Mouse (Mus musculus): ENCODE data around the gene Apol6. TPM values are rescaled to one million over a fixed set of nuclear protein-coding genes. Genes with fewer than 3 reads are reported as not detected.
"Not testable (repeated sequence)": the region's sequence is repeated elsewhere in the genome, so short reads cannot be mapped to it uniquely, and the experiment has no call there.

The Apol6 gene
- polyA plus RNA-seq, 1 experiment, result 0.05 TPM

DNA sequence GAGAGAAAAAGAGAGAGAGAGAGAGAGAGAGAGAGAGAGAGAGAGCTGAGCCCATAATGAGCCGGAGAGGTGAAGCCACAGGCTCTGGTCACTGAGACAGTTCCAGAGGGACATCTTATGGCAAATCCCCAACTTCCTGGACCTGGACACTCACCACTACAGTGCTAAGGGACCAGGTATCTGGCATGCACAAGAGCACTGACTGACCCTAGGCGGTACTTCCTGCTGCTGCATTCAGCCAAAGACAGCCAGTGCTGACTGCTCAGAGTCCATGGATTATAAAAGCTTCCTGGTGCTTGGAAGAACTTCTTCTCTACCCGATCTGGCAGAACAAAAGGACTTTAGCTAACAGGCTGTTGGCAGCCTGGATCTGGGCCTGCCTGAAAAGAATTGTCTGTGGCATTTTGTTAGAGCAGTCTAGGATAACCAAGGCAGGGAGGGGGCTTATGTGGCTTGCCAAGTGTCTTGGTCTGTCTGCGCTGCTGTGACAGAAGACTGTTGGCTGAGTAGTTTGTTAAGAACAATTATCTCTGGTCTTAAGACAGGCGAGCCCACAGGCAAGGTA is 10.2 kb downstream of the Apol6 start:
- TF ChIP-seq CTCF (IDR thresholded peaks at IDR 0.05; ENCODE audit: borderline replicate concordance, extremely low read depth, insufficient read depth, insufficient read length), result no peak
- peak; percentile 69 for DNase-seq (ENCODE audit: low read depth)

DNA sequence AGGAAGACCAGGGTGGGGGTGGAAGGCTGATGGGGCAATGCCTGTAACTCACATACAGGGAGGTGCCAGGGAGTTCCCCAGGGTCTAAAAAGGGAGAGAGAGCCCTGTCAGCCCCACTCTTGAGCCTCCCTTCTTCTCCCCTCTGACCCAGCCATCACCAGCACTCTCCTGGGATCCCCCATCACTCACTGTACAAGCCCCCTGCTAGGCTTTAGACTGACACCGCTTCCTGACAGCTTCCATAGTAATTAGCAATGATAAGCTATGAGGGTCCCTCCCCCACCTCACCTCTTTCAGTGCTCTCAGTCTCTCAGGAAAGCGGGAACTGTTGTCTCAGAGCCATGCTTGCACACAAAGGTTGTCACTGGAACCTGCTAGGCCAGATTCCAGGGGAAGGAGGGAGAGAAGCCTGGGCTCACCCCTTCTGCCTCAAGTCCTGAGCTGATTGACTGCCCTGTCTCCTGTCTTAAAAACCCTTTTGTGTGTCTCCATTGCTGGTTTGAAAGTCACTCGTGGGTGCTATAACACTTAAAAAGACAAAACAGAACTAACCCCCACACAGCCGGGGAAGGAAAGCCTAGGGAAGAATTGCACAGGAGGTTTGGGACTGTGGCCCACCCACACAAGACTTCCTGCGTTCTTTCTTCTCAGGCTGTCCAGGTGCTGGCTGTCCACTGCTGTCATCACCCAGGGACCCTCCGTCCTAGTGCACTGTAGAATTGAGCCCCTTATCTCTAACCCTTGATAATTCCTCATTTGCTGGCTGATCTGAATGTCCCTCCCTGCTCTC is 11.7 kb downstream of the Apol6 start:
- DNase-seq (ENCODE audit: low read depth), result peak; percentile 68
- no peak for TF ChIP-seq CTCF (IDR thresholded peaks at IDR 0.05; ENCODE audit: borderline replicate concordance, extremely low read depth, insufficient read depth, insufficient read length)
- TF ChIP-seq POLR2A (IDR thresholded peaks at IDR 0.05; ENCODE audit: borderline replicate concordance, extremely low read depth, insufficient read depth, insufficient read length, poor library complexity, severe bottlenecking), result no peak

DNA sequence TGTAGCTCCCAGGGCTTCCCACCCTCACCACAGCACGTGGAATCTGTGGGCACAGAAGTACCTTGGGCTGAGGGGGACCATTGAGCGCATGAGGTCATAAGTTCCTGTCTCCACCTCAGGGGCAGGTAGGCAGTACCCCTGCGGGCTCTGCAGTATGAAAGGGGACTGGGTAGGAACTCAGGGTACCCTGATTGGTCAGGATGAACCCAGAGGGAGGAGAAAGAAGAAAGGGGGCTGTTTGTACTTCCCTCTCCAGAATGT is 12.2 kb downstream of the Apol6 start:
- no peak for TF ChIP-seq CTCF (IDR thresholded peaks at IDR 0.05; ENCODE audit: borderline replicate concordance, extremely low read depth, insufficient read depth, insufficient read length)
- TF ChIP-seq POLR2A (IDR thresholded peaks at IDR 0.05; ENCODE audit: borderline replicate concordance, extremely low read depth, insufficient read depth, insufficient read length, poor library complexity, severe bottlenecking), result no peak
- DNase-seq (ENCODE audit: low read depth), result no peak

DNA sequence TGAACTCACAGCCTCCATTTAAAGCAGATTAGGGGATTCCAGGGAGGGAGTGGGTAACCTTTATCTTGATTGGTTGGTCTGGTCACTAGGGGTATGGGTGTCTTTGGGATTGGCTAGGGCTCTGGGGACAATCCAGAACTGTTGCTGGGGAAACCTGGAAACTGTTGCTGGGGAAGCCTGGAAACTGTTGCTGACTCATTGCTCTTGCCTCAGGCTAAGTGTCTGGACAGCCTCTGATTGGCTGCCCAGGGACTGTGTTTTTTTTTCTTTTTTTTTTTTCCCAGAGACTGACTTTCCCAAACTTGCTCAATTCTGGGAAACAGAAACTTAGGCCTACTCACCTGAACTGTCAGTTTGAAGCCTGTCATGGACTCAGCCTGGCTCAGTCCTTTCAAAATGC is 14.0 kb downstream of the Apol6 start:
- TF ChIP-seq POLR2A (IDR thresholded peaks at IDR 0.05; ENCODE audit: borderline replicate concordance, extremely low read depth, insufficient read depth, insufficient read length, poor library complexity, severe bottlenecking) (no peak), CTCF (IDR thresholded peaks at IDR 0.05; ENCODE audit: borderline replicate concordance, extremely low read depth, insufficient read depth, insufficient read length) (no peak)
- DNase-seq (ENCODE audit: low read depth), result no peak

DNA sequence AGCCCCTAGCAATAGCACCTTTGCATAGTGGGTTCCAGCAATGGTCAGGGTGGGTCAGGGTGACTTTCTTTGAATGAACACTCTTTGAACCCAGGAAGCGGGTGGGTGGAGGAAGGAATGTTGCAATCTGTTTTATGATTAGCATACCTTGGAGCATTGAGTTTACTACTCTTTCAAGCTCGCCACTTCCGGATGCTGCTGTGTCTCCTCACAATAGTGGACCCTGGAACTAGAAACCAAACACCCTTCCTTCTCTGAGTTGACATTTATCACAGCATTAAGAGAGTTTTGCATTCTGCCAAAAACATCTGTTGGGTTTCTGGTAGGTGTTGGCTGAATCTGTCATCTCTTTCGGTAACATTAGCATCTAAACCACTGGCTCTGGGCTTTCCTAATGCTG is 14.9 kb downstream of the Apol6 start:
- DNase-seq (ENCODE audit: low read depth), result not testable (repeated sequence)

DNA sequence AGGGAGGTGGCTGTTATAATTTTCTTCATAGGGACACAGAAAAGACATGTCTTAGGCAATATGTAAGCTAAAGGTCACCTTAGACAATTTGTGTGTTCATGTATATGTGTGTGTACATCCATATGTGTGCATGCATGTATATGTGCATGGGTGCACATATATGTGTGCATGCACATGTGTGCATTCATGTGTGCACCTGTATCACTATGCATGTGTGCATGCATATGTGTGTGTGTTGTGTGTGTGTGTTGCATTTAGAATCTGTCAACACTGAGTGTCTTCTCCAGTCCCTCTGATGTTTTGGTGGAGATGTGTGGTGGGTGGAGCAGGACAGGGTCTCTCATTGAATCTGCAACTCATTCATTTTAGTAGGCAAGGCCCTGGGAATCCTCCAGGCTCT is 18.2 kb downstream of the Apol6 start:
- no peak for DNase-seq (ENCODE audit: low read depth)
- TF ChIP-seq POLR2A (IDR thresholded peaks at IDR 0.05; ENCODE audit: borderline replicate concordance, extremely low read depth, insufficient read depth, insufficient read length, poor library complexity, severe bottlenecking), result no peak
- no peak for TF ChIP-seq CTCF (IDR thresholded peaks at IDR 0.05; ENCODE audit: borderline replicate concordance, extremely low read depth, insufficient read depth, insufficient read length)

DNA sequence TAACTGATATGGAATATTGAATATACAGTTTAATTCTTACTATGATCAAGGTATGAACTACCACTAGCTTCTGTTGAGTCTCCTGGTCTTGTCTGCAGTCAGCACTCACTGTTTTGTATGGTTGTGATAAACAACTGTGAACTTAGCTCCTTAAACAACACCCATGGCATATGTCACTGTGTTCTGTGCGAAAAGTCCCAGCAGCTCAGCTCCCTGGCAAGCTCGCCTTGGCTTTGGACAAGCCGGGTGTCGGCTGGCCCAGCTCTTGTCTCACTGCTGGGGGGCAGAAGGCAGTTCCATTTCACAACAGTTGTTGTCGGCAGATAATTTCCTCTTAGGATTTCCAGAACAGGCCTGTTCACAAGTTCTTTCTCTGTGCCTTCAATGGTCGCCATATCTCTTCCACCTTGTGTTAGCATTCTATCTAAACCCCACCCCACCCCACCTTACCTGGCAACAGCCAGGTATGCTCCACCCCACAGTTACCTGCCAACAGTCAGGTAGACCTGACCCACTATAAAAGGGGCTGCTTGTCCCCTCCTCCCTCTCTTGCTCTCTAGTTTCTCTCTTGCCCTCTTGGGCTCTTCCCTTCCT is 20.8 kb downstream of the Apol6 start:
- TF ChIP-seq POLR2A (IDR thresholded peaks at IDR 0.05; ENCODE audit: borderline replicate concordance, extremely low read depth, insufficient read depth, insufficient read length, poor library complexity, severe bottlenecking) (no peak), CTCF (IDR thresholded peaks at IDR 0.05; ENCODE audit: borderline replicate concordance, extremely low read depth, insufficient read depth, insufficient read length) (no peak)
- no peak for DNase-seq (ENCODE audit: low read depth)

DNA sequence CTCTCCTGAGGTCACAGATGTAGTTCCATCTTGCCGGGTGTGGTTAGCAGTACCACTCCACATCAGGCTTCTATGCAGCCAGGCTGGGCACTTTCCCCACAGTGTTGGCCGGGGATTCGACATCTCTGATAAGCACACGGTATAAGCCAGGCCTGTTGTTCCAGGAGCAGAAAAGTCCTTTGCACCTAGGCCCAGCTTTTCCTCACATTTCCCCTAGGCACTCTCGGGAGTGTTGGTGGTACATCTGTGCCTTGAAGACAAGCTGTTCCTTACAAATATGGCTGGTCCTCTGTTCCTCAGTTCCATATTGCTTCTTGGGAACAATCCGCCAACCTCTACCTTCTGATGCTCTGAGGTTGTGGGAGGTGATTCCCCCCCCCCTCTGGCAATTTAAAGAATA is 21.7 kb downstream of the Apol6 start:
- DNase-seq (ENCODE audit: low read depth), result no peak
- TF ChIP-seq POLR2A (IDR thresholded peaks at IDR 0.05; ENCODE audit: borderline replicate concordance, extremely low read depth, insufficient read depth, insufficient read length, poor library complexity, severe bottlenecking), result no peak
- TF ChIP-seq CTCF (IDR thresholded peaks at IDR 0.05; ENCODE audit: borderline replicate concordance, extremely low read depth, insufficient read depth, insufficient read length), result no peak

DNA sequence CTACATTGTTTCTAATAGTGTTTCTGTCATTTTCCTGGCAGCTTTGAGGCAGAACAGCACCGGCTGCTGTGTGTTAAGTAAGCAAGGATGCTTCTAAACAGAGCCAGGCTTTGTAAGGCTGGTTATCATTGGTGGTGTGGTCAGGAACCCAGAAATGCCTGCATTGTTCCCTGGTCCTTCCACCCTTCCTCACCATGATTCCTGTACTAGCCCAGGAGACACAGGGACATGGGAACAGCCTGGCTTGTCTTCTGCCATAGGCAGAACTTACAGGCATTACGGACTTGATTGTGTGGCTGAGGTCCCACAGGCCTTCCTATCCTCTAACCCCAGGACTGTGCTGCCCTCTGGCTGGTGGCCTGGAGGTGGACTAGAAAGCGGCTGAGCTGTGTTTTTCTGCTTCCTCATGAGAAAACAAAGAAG is 23.9 kb downstream of the Apol6 start:
- TF ChIP-seq POLR2A (IDR thresholded peaks at IDR 0.05; ENCODE audit: borderline replicate concordance, extremely low read depth, insufficient read depth, insufficient read length, poor library complexity, severe bottlenecking), result no peak
- TF ChIP-seq CTCF (IDR thresholded peaks at IDR 0.05; ENCODE audit: borderline replicate concordance, extremely low read depth, insufficient read depth, insufficient read length), result no peak

DNA sequence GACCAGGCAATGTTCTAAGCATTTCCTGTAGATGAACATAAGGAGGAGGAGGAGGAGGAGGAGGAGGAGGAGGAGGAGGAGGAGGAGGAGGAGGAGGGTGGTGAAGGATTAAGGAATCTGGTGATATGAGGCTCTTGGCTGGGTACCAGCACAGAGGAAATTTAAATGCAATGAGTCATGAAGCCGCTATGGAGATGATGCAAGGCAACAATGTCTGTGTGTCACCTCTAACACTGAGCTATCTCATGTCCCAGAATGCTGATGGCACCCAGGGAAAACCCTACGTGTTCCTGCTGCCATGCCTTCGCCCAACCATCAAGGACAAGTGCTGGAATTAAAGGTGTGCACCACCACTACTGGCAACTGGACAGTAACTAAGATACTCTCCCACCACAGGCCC is 24.5 kb downstream of the Apol6 start:
- no peak for TF ChIP-seq CTCF (IDR thresholded peaks at IDR 0.05; ENCODE audit: borderline replicate concordance, extremely low read depth, insufficient read depth, insufficient read length)
- TF ChIP-seq POLR2A (IDR thresholded peaks at IDR 0.05; ENCODE audit: borderline replicate concordance, extremely low read depth, insufficient read depth, insufficient read length, poor library complexity, severe bottlenecking), result no peak
- DNase-seq (ENCODE audit: low read depth), result no peak

More for the DNA sequence above, 23.9 kb downstream of the Apol6 start:
- no peak for DNase-seq (ENCODE audit: low read depth)

DNA sequence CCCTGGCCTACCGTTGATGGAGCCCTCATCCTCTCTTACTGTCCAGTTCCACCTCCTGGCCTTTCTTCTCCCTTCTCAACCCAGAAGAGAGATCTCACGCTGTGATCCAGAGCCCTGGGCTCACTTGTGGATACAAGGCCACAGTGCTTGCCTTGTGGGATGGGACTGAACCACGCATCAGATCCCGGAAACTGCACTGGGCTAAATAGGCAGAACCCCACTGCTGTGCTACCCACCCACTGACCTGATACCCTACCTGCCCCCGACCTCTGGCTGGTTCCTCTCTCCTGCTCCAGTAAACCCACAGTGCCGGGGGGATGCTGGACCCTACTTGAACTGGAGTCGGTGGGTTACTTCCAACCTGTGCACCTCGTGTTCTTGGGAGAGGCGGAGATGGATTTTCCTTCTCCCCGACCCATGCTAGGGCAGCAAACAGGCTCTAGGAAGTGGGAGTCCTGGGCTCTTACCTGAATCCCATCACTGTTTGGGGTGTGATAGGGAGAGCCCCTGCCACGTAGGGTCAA is 26.3 kb downstream of the Apol6 start:
- TF ChIP-seq CTCF (IDR thresholded peaks at IDR 0.05; ENCODE audit: borderline replicate concordance, extremely low read depth, insufficient read depth, insufficient read length), result no peak
- TF ChIP-seq POLR2A (IDR thresholded peaks at IDR 0.05; ENCODE audit: borderline replicate concordance, extremely low read depth, insufficient read depth, insufficient read length, poor library complexity, severe bottlenecking), result no peak
- DNase-seq (ENCODE audit: low read depth), result no peak

DNA sequence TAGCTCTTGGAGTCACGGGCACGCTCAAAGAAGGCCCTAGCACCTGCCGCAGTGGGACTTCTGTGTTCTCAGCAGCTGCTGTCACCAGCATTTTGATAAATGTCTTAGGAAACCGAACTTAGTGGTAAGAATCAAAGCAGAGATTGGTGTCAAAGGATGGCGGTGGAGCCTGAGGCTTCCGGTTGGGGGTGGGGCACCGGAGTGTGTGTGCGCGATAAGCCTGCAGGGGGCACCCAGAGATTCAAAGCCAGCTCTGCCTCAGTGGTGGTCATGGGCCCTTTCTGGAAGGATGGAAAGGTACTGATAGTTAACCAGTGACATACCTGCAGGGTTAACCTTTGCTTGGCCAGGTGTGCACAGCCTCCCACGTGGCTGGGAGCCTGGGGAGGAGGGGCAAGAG is 27.0 kb downstream of the Apol6 start:
- DNase-seq (ENCODE audit: low read depth), result peak; percentile 54
- no peak for TF ChIP-seq POLR2A (IDR thresholded peaks at IDR 0.05; ENCODE audit: borderline replicate concordance, extremely low read depth, insufficient read depth, insufficient read length, poor library complexity, severe bottlenecking)
- peak; percentile 56 for TF ChIP-seq CTCF (IDR thresholded peaks at IDR 0.05; ENCODE audit: borderline replicate concordance, extremely low read depth, insufficient read depth, insufficient read length)
